Mouse (Mus musculus) urinary bladder, postnatal 4 days (tissue): ENCODE results near the gene Smad5.

ENCODE experiments used
- DNase-seq, 2 experiments: peaks; one replicate each; pipeline ENCODE4 v3.0.0; 2021 to 2022; ENCODE audit warnings: low spot score in 2 of 2

Gene Smad5

DNA sequence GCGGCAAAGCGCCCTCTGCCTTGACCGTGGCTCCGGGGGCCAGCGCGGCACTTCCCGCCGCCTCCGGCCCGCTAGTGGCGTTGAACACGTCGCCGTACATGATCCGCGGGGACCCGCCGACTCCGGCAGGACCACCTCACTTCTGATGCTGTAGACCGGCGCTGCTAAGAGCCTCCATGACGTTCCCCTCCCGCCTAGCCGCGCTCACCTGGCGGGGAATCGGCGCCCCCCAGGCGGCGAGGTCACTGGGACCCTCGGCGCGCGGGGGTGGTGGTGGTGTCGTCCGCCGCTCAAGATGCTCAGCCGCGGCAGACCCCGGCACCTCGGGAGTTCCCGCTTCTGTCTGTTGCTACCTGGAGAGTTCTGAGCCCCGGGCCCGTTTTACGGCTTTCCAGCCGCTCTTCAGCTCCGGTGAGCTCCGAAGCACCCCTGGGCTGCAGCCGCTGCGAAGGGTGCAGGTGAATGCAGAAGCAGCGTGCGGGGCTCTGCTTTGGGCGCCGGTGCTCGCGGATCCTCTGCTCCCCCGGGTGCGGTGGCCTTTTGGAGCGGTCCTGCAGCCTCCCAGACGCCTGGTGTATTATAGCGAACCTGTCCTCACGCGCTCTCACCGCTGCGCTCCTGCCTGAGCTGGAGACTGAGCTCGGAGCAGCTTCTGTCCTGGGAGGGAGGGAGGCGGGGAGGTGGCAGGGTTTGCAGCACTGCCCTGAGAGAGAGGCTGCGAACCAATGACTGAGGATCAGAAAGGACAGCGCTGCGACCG lies 50.6 kb downstream of the Smad5 start, which contains the start of gene Gm45623:
Gene Gm45623, minus strand, starts transcription at position 636 of the 760 bp plus-strand sequence.
- DNase-seq, result no peak

DNA sequence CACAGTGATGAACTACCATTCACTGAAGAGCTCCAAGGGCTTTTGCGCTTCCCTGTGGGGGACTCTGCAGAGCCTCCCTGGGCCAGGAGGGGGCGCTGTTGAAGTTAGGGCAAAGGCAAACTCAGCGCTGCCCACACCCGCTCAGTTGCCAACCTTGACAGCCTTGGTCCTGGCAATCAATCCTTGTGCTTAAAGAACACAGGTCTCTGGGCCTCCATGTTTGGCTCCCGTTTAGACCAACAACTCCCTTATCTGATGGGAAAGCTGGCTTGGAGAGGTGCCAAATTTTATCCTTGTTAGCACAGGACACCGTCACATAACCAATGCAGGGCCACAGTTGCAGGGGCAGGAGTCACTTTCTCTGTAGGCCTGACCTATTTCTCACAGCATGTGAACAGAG lies 53.1 kb downstream of the Smad5 start:
- peak in 1 of 2 experiments; percentile 70 for DNase-seq

DNA sequence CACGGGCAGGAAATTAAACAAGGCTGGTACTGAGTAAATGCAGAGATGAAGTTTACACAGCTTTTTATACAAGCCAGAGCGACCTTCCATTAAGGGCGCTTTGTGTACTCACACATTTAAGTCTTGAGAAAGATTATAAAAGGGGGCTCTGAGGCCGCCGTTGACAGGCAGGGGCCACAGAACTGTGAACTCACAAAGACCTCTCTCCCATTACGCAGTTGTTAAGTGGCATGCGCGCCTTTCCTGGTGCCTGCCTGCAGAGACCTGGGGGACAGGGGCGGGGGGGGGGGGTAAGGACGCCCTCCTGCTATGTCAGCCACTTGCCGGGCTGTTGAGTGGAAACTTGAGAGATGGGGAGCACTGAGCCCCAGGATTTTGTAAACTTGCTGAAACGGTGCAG lies 54.4 kb downstream of the Smad5 start:
- DNase-seq, result no peak

DNA sequence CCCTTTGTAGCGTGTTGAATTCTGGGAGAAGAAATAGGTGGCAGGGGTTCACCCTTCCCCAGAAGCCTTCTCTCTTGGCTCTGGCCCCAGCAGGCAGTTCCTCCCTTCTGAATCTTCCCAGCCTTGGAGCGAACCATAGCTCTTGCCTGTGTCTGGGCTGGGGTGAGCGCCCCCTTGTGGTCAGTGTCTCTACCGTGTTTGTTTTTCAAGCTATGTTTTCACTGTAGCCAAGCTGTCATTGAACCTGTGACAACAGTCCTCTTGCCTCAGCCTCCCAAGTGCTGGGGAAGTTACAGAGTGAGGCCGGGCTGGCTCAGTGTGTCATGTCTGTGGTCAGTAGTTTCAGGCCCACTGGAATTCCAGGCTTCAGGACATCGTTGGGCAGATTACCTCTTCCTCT lies 55.7 kb downstream of the Smad5 start:
- peak; percentile 58 to 85 for DNase-seq

DNA sequence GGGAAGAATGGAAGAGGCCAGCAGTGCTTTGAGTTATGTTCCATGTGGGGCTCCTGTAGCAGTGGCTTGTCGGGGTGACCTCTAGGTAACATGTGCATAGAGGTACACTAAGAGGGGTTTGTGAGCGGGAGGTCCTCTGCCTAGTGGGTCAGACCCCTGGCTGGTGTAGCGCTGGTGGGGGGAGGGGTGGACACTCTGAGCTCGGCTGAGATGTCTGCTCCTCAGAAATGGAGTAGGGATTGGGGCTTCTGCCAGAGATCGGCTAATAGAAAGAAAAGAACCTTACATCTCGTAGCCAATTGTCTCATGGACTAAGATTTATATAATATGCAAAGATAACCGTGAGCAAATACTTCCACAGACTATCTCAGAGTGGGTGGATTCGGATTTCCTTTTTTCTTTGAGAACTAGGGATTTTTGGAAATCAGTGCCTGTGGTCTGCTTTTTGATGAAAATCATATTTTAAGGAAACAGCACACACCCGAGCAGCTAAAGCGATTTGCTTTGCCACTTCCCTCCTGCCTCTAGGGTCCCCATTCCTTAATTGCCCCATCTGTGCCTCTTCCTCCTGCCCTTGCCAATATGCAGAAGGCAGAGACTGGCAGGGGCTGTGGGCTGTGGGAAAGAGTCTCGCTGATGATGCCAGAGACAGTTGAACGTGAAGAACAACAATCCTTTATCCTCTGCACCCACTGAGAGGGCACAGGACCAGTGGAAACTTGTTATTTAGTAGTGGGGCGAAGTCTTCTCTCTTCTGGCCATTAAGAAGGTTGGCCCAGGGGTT lies 59.8 kb downstream of the Smad5 start:
- DNase-seq, result no peak

DNA sequence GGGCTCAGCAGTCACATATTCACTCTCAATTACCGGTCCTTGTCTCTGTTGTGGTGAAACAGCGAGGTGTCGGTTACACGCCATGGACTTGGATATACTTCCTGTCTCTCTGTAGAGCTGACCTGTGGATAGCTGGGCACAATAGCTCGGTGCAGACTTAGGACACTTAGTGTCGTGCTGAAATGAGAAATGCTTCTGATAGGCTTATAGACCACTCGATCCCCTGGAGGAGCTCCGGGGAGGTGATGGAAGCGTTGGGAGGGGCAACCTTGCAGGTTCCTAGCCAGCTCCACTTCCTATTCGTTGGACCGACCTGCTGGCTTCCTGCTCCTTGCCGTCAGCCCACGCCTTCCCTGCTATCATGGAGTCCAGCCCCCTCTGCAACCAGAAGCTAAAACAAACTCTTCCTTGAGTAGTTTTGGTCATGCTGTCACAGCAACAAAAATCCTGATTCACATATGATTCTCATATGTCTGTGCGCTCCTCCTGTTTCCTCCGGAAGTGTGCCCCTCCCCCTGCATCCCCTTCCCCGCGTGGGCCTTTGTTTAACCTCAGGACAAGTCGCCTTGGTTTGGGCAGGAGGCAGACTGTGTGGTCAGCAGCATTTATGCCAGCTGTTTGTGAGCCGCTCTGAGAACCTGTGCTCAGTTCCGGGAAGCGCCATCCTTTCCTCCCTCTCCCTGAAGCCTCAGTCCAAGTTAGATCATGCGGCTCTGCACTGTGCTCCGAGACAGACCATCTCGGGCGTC lies 62.6 kb downstream of the Smad5 start:
- DNase-seq, result no peak

DNA sequence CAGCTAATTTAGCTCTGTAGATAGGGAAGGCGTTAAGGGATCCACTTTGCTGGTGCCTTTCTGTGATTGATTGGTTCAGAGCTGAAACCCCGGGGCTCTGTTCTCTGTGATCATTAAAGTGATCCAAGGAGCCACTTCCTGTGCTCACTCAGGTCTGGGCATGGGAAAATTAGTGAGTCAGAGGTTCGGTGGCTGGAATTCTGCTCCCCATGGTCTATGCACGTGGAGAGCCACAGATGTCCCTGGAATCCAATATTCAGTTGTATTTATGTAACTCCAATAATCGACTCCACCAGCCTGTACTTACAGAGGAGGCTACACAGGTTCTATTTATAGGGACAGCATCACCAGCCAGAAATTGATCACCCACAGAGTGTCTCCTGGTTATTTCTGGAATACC lies 63.4 kb downstream of the Smad5 start:
- DNase-seq, result no peak

DNA sequence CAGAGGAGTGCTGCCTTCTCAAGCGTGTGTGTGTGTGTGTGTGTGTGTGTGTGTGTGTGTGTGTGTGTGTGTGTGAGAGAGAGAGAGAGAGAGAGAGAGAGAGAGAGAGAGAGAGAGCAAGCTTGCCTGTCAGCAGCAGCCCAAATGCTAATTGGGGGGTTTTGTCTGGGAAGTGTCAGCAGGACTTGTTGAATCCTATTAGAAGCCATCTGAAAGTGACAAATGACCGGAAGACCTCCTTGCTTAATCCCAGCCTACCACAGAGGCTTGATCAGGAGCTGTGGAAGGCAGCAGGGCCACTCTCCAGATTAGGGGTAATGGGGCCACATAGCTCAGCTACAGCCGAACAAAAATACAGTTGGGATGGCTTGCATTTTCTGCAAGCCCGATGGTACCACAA lies 66.6 kb downstream of the Smad5 start:
- DNase-seq, result no peak

DNA sequence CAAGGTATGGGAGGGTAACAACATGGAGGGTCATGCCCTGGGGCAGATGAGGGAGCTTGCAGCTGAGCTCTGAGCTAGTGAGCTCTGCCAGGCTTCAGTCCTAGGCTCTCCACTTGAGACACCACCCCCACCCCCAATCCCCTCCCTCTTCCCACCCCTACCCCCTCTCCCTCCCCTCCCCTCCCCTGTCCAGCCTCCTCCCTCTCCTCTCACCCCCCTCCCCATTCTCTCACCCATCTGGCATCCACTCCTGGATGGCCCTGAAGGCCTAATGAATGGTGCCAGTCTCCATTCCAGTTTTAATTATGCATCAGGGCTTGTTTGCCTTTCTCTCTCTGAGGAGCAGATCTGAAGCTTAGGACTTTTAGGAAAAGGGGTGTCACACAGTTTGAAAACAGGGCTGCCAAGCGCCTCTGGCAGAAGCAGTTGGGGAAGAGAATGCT lies 67.3 kb downstream of the Smad5 start:
- no peak for DNase-seq

DNA sequence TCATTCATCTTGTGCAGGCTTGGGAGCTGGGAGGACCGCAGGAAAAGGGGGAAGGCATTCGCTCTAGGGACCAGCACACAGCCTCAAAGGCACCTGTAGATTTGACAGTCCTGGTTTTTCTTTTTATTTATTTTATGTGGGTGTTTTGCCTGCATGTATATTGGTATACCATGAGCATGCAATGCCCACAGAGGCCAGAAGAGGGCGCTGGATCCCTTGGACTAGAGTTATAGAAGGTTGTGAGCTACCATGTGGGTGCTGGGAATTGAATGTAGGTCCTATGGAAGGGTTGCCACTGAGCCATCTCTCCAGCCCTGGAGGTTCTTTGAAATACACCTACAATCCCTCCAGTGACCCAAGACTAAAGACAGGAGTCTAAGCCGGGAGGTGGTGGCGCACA lies 68.0 kb downstream of the Smad5 start:
- DNase-seq, result no peak

DNA sequence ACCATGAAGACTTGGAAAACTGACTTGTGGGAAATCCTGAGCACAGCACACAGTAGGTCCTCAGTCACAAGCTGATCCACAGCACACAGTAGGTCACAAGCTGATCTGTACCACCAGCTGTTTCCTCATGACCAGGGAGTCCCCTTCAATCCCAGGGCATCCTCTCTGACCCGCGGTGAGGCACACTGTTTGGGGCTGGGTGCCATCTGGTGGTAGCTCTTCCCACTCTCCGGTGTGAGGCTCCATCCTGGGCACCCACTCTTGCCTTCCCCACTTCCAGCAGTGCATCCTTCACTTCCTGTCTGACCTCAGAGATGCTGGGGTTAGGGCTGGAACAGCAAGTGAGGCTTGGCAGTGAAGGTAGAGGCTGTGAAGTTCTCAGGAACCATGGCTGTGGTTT lies 69.8 kb downstream of the Smad5 start:
- DNase-seq, result no peak

DNA sequence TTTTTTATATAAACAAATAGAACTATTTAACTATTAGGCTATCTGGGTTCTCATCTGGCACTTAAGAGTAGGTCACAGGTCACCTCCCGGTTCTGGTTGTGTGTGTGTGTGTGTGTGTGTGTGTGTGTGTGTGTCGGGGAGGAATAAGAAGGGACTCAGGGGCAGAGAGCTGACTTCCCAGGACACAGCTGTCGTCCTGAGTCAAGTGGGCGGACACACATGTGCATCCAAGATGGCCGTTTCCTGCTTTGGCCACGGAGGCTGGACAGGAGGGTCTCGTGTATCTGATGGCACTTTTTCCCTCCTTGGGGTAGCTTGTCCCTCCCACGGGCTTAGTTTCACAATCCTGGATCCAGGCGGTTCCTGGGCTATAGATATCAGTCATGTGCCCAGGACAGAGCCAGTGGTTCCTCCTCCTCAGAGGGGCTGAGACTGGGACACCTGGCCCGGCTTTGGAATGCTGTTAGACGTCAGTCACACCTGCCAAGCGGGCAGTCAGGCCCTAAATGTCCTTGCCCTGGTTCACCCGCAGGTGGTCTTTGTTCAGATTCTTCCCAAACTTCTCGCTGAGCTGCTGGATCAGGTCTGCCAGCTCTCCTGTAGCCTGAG lies 70.6 kb downstream of the Smad5 start:
- no peak for DNase-seq

DNA sequence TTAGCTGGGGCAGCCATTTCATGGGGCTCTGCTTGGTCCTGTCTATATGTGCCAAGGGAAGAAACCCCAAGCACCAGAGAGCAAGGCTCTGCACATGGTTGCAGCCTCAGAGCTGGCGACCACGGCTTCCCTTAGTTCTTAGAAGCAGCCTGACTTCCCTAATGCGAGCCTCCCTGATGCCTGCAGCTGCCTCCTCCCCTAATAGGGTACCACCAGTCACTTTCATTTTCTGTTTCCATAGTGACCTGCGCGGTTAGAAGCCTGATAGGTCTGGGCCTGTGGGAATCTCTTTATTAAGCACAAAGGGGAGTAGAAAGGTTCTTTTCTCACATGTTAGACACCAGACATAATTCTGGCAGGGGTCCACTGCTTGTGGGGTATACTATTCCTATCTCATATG lies 71.5 kb downstream of the Smad5 start:
- DNase-seq, result no peak

DNA sequence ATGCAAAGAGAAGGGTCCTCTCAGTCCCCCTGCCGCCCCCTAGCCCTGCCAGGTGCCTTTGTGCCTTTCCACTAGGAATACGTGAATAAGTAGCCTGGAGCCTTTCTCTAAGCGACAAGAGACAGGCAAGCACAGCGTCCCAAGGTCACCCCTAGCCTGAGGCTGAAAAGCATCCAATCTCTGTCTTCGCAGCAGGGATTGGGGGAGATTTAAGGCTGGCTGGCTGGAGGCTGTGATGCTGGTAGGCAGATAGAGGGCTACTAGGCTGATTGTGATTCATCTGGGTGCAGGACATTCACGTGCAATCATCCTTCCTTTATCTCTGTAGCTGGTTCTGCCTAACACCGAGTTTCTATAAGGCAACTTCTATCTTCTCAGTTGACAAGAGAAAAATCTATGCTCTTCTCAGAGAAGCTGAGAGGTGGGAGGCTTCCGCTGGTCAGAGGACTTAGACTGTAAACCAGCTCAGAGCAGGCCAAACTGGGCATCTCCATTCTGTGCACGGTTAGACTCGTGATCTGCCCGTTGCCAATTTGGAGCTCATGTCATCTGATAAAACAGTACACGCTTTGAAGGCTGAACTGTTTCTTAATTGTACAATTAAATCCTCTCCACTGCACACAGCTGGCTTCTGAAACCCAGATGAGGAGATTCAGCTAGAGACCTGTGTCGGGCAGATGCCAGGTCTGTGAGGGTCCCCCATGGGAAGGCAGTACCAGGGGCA lies 78.1 kb downstream of the Smad5 start:
- no peak for DNase-seq

DNA sequence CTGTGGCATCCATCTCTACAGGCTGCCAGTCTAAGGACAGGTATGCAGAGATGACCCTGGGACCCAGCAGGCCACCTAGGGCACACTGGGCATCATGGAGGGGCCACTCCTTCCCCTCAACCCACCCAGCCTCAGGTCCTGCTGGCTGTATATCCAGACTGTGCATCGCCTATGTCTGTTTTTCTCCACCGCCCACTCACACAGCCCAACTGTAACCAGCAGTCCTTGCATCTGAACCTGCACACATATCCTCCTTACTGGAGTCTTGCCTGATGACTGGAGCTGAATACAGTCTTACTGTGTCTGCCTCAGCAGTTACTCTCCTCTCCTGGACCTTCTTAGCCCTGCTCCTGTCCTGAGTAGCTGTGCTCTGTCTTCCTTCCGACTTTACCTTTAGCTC lies 78.9 kb downstream of the Smad5 start:
- DNase-seq, result no peak

DNA sequence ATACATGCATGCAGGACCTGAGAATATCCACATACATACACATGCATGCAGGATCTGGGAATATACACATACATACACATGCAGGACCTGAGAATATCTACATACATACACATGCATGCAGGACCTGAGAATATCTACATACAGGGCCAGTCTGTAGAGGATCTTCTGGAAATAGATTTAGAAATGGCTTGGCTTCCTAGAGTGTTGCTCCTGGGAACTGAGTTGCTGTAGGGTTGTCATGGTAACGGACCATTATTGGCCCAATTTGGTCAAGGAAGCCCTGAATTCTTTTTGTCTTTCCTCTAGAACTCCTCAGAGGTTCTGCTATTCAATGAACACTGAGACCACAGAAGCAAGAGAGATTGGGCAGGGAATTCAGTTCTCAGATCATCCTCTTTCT lies 79.8 kb downstream of the Smad5 start:
- DNase-seq, result no peak

DNA sequence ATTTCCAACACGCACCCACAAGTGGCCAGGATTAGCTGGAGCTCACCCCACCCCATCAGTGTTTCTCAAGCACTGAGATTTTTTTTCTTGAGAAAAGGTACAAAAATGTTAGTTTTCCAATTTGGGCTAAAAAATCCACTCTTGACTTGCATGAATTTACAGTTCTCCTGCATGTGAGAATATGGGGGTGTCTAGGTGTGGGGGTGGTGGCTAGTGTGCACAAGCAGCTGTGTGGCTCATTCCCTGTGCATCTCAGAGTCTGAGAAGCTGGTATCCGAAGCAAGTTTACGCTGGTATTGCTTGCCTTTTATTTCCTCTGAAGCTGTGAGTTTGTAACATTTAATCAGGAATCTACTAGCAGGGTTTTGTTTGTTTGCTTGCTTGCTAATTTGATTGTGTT lies 87.9 kb downstream of the Smad5 start:
- no peak for DNase-seq
